Mouse (Mus musculus): ENCODE results near the gene Nrxn3.
A peak's percentile ranks its signal among the peaks of the same experiment; 100 is the strongest.

Gene Nrxn3

GRCm38 (mm10) chr12:89722462-89722861, 999.8 kb downstream of the Nrxn3 start:
- no peak for DNase-seq

DNA sequence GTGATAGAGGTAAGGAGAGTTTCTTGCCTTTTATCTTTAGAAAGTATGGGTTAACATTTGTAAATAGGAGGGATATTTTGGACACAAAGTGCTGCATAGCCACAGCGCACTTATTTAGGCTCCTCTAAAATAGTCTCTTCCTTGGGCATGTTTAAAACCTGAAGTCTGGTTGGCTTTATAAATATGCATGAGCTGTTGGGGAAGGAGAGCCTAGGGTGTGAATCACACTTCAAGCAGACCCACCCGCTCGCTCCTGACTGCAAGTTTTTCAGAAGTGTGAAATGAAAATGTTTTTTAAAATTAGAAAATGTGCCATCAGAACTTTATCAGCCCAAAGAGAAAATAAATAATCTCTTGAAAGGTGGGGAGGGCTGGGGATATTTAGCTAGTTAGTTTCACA, 1001.4 kb downstream of the Nrxn3 start:
- DNase-seq = no peak

DNA sequence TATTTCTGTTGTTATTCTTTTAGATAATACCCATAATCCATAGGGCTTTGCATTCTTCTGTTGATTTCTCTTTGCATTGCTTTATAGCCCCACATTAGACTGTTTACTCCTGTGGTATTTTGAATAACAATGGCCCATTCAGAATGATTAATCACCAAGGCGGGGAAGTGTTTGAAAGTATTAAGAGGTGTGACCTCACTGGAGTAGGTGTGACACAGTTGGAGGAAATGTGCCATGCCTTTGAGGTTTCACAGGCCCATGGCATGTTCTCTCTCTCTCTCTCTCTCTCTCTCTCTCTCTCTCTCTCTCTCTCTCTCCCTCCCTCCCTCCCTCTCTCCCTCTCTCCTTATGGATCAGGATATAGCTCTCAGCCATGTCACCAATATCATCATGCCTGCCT, 1019.6 kb downstream of the Nrxn3 start:
- no peak for DNase-seq

DNA sequence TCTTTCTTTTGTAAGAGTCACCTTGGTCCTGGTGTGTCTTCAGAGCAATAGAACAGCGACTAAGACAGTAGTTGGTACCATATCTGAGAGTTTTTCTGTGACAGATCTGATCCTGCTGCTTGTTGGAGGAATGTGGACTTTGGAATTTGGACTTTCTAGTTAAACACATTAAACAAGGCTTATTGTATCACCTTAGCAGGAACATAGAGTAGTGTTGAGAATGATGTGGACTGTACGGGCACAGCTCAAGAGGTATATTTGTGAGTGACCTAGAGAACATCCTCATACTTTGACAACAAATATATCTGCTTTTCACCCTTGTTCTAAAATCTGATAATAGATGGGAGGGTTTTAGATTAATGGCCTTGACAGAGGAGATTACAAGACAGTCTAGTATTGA, 1020.1 kb downstream of the Nrxn3 start:
- no peak for DNase-seq

- no peak for DNase-seq
Observed at GRCm38 (mm10) chr12:89764191-89765082, 1041.8 kb downstream of the Nrxn3 start.

DNA sequence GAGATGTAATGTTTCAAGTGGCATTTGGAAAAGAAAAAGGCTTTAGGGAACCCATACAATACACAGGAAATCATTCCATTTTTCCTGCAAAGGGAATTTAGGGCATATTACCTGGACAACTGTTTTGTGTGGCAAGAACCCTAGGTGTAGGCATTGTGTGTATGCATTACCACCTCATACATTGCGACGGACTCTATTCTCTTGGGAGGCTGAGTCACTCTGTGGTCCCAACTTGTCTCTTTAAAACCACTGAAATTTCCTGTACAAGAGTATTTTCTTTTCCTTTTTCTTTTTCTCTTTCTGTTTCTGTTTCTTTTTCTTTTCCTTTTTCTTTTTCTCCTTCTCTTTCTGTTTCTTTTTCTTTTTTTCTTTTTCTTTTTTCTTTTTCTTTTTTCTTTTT, 1042.5 kb downstream of the Nrxn3 start:
- no peak for DNase-seq

DNA sequence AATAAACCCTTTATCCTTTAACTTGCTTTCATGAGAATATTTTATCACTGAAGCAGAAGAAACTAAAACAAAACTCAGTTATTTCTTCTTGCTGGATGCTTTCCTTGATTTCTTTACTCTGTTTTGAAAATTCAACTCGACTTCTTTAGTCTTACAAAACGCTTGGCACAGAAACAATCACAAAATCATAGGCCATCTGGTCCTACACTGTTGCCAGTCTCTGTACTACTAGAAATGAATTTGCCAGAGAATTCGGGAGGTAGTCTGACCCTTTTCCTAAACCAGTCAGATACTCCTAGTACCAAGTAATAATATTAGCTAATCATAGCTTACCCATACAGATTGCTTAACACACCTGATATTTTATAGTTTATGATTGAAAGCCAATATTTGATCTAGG, 1066.1 kb downstream of the Nrxn3 start:
- DNase-seq = no peak

DNA sequence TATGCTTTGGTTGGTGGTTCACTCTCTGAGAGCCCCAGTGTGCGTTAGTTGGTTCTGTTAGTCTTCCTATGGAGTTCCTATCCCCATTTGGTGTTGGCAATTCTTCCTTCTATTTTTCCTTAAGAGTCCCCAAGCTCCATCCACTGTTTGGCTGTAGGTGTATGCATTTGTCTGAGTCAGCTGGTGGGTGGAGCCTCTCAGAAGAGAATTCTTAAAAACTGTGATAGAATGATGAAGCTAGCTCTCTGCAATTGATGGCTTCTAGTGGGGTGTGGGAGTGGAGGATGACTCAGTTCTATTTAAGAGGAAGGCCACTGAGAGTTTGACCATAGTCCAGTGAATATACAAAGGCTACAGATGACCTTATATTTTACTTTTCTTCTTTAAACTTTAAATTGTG, 1067.3 kb downstream of the Nrxn3 start:
- DNase-seq = no peak

DNA sequence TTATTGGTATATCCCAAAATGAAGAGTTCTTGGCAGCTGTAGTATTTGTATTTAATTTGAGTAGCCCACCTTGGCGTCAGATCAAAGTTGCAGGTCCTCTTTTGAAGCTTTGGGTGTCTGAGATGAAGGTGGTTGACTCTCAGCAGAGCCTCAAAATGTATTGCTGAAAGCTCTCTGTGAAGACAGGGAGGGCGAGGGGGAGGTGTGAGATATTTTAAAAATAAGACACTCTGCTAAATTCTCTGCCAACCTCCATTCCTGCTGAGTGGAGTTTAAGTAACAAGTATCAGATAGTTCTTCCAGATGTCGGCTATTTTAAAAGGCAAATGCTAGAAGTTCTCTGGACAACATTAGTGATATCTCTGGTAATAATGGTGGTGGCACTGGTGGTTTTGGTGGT, 1069.2 kb downstream of the Nrxn3 start:
- no peak for DNase-seq

DNA sequence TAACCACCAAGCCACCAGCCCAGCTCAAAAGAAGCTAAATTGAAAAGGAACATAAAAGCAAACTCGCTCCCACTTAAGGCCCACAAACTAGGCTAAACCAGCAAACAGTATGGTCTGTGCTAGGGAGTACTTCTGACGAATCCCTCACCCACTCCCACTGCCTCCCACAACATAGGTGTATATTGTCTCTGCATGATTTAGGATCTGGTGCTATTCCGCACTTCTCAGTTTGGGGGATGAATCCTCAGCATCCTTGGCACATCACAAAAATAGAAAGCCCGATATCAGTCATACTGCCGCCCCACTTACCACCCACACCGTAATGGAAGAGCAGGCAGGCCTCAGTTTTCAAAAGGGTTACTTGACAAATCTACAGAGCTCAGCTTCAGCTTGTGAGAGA, 1072.1 kb downstream of the Nrxn3 start:
- DNase-seq = no peak

DNA sequence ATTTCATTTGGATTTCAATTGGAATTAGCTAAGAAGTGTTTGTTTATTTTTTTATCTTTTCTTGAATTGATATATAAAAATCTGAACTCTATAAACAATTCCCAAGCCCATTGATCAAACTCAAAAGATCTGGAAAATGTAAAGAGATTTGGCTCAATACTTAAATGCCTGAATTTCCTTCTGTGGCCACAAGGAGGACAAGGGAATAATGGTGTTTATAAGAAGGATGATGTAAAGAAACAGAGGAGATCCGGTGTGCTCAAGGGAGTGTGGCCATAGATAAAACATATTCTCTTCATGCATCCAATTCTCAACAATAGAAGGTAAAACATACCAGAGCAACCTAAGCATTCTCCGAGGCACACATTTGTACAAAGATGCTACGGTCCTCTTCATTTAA, 1085.5 kb downstream of the Nrxn3 start:
- DNase-seq = no peak

GRCm38 (mm10) chr12:89810146-89810545, 1087.5 kb downstream of the Nrxn3 start:
- DNase-seq = peak; percentile 7

DNA sequence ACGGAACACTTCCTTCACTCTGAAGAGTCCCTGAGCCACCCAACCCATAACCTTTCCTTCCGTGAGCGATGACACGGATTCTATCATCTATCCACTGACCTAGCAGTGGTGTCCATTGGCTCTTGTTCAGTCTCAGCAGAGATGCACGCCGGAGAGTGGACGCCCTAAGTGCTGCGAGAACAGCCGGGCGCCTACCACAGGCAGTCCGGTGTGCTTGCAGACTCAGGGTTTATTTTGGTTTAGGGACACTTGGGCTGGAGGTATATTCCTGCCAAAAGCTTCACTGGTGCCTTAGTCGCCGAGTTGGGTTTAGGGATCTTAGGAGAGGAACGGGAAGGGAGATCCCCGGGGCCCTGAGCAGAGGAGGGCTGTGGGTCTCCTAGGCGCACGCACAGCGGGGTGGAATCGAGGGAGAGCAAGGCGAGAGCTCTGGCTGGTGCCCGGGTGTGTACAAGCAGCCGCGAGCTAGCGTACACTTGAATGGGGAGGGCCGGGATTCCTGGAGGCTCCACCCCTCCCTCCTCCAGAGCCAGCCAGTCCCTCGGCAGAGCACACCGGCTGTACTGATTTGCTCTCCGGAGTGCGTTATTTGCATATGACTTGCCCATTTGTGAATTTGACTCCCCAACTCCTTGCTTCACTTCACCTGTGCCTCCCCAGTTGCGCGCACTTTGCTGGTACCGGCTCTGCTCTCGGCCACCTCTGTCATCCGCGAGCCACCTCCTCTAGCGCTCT, 1089.3 kb downstream of the Nrxn3 start:
- DNase-seq = peak; percentile 61

GRCm38 (mm10) chr12:89812550-89813207, 1090.0 kb downstream of the Nrxn3 start:
- DNase-seq = no peak

DNA sequence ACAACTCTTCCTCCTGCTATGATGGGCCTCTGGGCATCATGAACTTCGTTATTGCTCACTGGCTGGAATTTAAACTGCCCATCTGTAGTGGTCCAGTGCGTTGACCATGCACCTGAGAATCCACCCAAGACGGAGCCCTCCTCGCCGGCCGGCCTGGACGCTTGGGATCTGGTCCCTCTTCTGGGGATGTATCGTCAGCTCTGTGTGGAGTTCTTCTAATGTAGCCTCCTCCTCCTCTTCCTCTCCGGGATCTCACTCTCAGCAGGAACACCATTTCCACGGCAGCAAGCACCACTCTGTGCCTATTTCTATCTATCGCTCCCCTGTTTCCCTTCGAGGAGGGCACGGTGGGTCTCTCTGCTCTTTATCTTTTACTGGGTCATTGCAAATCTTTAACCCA, 1090.6 kb downstream of the Nrxn3 start:
- no peak for DNase-seq

DNA sequence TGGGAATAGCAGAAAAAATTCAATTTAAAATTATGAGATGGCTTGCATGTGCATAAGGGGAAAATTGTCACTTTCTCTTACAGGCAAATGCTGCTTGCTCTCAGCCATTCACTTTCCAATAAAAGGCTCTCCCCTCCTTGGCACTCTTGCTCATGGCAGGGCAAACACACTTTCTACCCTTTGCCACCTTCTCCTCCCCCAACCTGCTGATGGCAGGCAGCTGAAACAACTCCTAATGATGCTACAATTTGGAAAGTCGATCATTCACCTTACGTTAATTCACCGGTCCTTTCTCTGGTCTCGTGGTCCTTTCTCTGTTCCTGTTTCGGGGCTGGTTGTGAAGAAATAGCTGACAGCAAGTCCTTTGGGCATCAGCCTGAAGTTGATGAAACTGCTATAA, 1091.0 kb downstream of the Nrxn3 start:
- DNase-seq = no peak

GRCm38 (mm10) chr12:89814536-89814935, 1091.9 kb downstream of the Nrxn3 start:
- DNase-seq = no peak

DNA sequence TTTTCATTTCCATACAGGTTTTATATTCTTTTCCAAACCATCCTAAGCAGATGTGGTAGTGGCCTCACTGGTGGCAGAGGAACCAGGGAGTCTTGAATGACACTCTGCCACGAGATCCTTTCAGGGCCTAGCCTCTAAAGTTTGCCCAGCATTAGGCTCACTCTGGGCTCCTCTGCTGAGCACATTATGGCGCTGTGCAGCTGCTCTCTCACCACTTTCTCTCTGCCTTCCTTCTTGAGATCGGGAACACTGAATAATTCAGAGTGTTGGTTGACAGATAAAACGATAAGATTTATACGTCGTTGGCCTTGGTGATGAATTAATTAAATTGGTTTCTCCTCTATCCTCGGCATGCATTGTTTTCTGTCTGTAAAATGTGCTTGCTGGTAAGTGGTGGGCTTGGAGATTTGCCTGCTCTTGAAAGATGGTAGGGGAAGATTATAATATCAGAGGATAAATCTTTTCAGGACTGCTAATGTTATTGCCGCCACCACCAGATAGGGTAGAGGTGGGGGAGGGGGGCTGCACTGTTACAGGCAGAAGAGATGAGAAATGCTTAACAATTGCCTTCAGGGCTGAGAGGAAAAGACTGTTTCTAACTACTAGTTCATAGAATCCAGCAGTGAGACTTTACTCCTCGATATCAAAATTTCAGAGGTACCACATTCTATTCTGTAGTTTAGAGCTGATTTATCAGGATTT, 1094.5 kb downstream of the Nrxn3 start:
- DNase-seq = no peak

GRCm38 (mm10) chr12:89818200-89818599, 1095.5 kb downstream of the Nrxn3 start:
- DNase-seq = no peak

GRCm38 (mm10) chr12:89822141-89822540, 1099.5 kb downstream of the Nrxn3 start:
- no peak for DNase-seq

- DNase-seq = no peak
Observed at GRCm38 (mm10) chr12:89829927-89830326, 1107.3 kb downstream of the Nrxn3 start.

GRCm38 (mm10) chr12:89830350-89830749, 1107.7 kb downstream of the Nrxn3 start:
- DNase-seq = no peak

DNA sequence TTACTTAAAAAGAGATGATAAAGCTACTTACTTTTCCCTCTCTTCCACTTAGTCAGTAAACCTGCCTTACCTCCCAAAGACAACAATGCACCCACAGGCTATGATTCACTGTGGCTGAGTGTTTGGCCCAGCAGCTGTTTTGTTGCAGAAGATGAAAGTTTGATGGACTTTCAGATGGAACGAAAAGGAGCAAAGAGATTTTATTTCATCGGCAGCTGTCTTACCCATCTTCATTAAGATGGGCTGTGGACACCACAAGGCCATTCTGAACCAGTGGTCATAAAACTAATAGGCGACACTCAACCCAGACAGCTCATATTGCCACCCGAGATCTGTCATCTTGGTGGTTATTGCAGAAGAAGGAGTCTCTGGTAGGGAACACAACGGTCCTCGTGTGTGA, 1108.6 kb downstream of the Nrxn3 start:
- no peak for DNase-seq
